Mouse (Mus musculus): Measurements from ENCODE around the gene Prpf38b.
"Not testable (repeated sequence)": the region's sequence is repeated elsewhere in the genome, so short reads cannot be mapped to it uniquely, and the experiment has no call there.

The Prpf38b gene

GRCm38 (mm10) chr3:108900147-108900546 is 11.4 kb downstream of the Prpf38b start:
- no peak for DNase-seq (ENCODE audit: low spot score)

DNA sequence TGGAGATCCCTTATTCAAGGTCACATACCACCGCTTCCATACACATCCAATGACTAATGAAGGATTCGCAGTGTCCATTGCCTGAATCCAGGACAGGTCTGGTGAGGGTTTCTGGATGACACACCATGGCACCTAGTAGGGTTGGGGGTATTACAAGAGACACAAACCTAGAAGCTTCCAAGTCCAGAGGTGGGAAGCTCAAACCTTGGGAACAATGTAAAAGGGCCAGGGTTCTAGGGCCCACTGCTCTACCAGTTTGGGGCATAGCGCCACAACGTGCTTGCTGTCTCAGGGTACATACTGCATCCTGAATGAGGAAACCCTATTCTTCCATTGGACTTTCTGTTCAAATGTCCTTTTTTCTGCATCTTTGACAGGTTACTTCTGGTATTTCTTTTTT is 12.9 kb downstream of the Prpf38b start:
- DNase-seq (ENCODE audit: low spot score): no peak

GRCm38 (mm10) chr3:108892914-108893313 is 18.6 kb downstream of the Prpf38b start:
- DNase-seq (ENCODE audit: low spot score): no peak

GRCm38 (mm10) chr3:108892080-108892479 is 19.4 kb downstream of the Prpf38b start:
- DNase-seq (ENCODE audit: low spot score): no peak

- no peak for DNase-seq (ENCODE audit: low spot score)
Observed at GRCm38 (mm10) chr3:108889908-108890307, 21.6 kb downstream of the Prpf38b start, which contains the start of gene Fndc7. Gene Fndc7, minus strand, starts transcription at chr3:108890008.

- no peak for DNase-seq (ENCODE audit: low spot score)
Observed at GRCm38 (mm10) chr3:108887618-108887975, 23.9 kb downstream of the Prpf38b start.

GRCm38 (mm10) chr3:108886934-108887617 is 24.5 kb downstream of the Prpf38b start:
- DNase-seq (ENCODE audit: low spot score): no peak

DNA sequence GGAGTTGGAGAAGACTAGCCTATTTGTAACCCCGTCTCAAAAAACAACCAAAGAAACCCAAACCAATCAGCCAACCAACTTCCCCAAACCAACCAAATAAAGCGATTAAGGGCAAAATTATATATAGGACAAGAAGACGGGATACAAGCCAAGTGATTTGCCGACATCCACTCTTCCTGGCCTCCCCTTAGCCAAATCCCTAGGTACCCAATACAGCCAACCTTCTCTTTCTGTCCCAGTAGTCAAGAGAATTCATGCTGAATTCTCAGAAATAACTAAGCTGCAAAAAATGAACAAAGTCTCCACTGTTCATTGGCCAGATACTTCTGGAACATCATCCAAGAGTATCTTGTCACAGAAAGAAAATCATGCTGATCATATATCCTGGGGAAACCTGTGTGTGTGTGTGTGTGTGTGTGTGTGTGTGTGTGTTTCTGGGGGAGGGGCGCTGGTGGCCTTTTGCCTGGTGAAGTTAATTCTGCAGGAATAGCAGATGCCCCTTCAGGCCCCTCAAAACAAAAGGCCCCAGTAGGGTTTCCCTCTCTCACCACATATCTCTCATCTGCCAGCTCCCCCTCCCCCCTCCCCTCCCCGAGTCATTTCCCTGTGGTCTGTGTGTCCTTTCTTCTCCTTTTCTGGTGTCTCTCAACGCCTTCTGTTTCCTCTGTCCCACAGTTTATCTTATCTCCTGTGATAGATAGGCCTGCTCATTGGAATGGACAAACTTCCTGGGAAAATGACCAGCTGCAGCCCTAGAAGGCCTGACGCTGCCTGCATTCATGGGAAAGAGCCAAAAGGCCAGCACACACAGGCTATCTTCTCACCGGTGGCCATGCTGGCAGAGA is 25.6 kb downstream of the Prpf38b start:
- DNase-seq (ENCODE audit: low spot score): no peak

GRCm38 (mm10) chr3:108884706-108885289 is 26.7 kb downstream of the Prpf38b start:
- no peak for DNase-seq (ENCODE audit: low spot score)

GRCm38 (mm10) chr3:108883067-108883466 is 28.5 kb downstream of the Prpf38b start:
- DNase-seq (ENCODE audit: low spot score): no peak

- DNase-seq (ENCODE audit: low spot score): not testable (repeated sequence)
Observed at GRCm38 (mm10) chr3:108881873-108882272, 29.7 kb downstream of the Prpf38b start.

- DNase-seq (ENCODE audit: low spot score): no peak
Observed at GRCm38 (mm10) chr3:108880544-108881507, 30.7 kb downstream of the Prpf38b start.

DNA sequence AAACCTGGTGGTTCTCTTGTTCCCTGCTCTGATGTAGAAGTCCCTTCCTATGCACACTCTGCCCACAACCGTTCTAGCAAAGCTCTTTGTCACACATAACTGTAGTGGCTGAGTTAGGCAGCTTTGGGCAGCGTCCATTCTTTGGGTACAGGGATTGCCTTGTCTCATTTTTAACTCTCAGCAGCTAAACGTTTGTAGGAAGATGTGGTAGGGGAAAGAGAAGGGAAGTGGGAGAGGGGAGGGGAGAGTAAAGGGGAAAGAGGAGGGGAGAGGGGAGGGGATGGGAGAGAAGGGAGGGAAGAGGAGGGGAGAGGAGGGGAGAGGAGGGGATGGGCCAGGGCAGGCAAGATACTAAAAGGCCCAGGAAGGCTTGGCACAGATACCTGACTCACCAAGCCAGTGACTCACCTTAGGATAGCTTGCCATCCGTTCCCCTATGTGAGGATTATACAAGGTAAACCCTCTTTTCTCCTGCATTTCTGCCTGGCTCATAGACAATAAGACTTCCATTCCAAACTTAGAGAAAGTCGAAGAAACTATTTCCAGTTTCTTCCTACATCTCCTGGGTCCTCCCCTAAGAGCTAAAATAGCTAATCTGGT is 31.6 kb downstream of the Prpf38b start:
- DNase-seq (ENCODE audit: low spot score): no peak

DNA sequence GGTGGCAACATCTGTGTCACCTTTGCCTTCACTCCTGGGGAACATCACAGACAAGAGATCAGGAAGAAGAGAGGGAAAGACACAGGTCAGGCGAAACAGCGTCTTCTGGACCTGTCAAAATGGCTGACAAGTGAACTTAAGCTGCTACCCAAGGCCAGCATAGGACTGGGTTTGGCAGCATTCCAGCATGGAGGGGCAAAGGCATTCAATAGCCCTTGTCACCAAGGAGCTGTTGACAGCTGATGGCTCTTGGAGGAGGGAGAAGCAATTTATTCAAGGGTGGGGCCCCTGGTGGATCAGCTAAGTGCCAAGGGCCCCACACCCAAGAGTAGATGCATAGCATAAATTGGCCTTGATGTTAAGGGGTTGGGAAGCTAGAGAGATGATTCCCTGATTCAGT is 32.4 kb downstream of the Prpf38b start:
- no peak for DNase-seq (ENCODE audit: low spot score)

GRCm38 (mm10) chr3:108870631-108871030 is 40.9 kb downstream of the Prpf38b start:
- DNase-seq (ENCODE audit: low spot score): no peak

DNA sequence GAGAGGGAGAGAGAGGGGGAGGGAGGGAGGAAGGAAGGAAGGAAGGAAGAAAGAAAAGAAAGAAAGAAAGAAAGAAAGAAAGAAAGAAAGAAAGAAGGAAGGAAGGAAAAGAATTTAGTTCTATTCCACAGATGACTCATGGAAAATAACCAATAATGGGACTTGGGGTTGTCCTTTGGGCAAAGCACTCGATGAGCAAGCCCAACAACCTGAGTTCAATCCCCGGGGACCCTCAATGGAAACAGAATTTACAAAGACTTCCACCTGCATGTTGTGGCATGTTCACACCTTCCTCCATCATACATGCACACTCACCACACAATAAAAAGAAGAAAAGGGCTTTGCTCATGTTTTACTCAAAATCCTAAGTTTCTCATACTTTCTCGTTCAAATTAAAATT is 44.1 kb downstream of the Prpf38b start:
- no peak for DNase-seq (ENCODE audit: low spot score)

DNA sequence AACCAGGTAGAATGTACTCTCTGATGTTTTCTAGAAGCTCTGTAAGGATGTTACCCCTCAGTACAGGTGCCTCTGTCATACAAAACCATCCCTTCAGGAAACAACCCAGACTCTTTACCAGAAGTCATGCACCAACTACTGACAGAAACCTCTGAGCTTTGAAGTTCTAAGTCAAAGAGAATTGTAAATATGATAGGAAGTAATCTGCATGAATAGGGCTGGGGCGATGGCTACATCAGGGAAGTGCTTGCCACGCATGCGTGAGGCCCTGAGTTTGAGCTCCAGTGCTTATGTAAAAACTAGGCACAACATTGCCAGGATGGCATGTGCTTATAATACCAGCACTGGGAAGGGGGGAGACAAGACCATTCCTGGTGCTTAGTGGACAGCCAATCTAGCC is 45.9 kb downstream of the Prpf38b start:
- DNase-seq (ENCODE audit: low spot score): no peak

GRCm38 (mm10) chr3:108865129-108865528 is 46.4 kb downstream of the Prpf38b start:
- DNase-seq (ENCODE audit: low spot score): no peak

DNA sequence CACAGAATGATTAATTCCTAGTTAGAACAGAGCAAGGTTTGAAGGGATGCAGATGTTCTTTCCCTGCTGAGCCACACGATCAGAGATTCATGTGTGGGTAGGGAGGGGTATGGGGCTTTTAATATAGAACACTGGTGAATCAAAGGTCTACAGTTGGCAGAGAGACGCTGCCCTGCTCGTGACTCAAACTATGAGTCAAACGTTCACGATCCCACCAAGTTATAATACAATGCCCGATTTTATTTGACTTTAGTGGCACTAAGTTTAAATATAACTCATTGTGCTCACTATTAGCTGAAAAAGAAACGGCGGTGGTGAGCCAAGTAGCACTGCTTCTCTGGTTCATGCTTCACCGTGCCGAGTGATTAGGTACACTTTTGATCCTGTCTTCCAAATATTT is 48.4 kb downstream of the Prpf38b start:
- DNase-seq (ENCODE audit: low spot score): no peak

GRCm38 (mm10) chr3:108862282-108862681 is 49.2 kb downstream of the Prpf38b start:
- not testable (repeated sequence) for DNase-seq (ENCODE audit: low spot score)

GRCm38 (mm10) chr3:108860786-108861185 is 50.7 kb downstream of the Prpf38b start:
- DNase-seq (ENCODE audit: low spot score): no peak
